Mouse (Mus musculus): Measurements from ENCODE around the gene E2f8. TPM values are rescaled to one million over a fixed set of nuclear protein-coding genes. Genes with fewer than 3 reads are reported as not detected.

The E2f8 gene
- polyA plus RNA-seq, 1 experiment = 51.1 TPM

GRCm38 (mm10) chr7:48876526-48876925, 4.9 kb downstream of the E2f8 start:
- TF ChIP-seq GATA1 (IDR thresholded peaks at IDR 0.05; ENCODE audit: low read length) = no peak

- no peak for TF ChIP-seq GATA1 (IDR thresholded peaks at IDR 0.05; ENCODE audit: low read length)
Measured at GRCm38 (mm10) chr7:48875096-48875495, 6.3 kb downstream of the E2f8 start.

DNA sequence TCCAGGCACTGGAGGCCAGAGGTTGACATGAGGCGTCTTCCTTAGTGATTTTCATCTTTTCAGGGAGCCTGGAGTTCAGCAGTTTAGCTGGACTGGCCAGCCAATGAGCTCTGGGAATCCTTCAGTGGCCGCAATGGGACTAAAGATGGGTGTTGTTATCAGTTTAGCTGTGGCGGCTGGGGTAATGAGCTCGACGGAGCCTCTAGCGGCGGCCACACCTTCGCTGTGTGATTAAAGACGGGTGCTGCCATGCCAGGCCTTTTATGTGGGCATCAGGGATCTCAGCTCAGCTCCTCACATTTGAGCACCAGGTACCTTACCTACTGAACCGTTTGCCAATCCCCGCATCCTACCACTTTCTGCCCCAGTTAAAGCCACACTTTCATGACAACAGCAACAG, 10.1 kb downstream of the E2f8 start:
- TF ChIP-seq GATA1 (IDR thresholded peaks at IDR 0.05; ENCODE audit: low read length) = no peak

GRCm38 (mm10) chr7:48870579-48871180, 10.7 kb downstream of the E2f8 start:
- TF ChIP-seq GATA1 (IDR thresholded peaks at IDR 0.05; ENCODE audit: low read length) = no peak

DNA sequence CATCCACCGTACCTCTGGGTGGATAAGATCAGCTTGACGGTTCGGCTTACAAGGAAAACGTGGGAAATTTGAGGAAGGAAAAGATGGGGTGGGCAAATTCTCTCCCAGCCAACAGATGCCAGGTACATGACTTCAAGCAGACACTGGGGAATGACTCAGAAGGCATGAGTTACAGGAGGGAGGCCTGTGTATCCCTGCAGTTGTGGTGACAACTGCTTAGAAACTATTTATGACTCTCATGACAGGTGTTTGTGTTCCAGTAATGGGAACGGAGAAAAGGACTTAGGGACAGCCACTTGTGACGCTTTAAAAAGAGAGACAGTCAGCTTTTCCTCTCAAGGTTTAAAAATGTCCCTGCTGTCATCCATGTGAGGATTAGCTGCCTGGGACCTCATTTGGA, 11.3 kb downstream of the E2f8 start:
- TF ChIP-seq GATA1 (IDR thresholded peaks at IDR 0.05; ENCODE audit: low read length) = no peak

DNA sequence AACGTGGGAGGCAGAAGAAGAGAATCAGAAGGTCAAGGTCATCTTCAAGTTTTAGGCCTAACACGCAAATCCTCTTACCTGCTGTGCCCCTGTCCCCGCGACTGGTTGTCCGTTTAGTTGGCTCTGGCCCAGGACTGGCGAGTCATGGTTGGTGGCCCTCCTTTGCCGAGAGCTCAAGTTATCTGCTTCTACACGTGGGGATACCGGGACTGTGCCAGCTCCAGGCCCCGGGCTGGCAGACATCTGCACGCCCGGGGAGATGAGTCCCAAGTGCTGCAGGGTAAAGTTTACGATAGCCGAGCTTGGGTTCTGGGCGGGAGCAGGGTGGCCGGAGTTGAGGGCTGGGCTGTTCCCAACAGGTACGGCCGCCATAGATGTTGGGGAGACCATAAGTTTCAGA, 13.8 kb downstream of the E2f8 start:
- TF ChIP-seq GATA1 (IDR thresholded peaks at IDR 0.05; ENCODE audit: low read length) = no peak

- TF ChIP-seq GATA1 (IDR thresholded peaks at IDR 0.05; ENCODE audit: low read length) = no peak
Measured at GRCm38 (mm10) chr7:48864671-48865458, 16.5 kb downstream of the E2f8 start.

DNA sequence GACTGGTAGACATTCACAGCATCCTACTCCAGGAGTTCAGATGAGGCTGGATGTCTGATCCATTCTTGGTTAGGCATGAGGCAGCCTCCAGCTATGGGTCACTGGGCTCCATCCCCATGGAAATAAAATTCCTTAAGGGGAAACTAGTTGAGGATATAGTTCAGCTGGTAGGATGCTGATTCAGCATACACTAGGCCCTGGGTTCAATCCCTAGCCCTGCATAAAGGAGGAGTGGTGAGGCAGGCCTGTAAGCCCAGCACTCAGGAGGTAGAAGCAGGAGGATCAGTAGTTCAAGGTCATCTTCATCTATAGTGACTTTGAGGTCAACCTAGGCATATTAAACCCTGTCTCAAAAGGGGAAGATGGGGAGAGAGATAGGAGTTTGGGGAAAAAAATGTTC, 17.2 kb downstream of the E2f8 start:
- TF ChIP-seq GATA1 (IDR thresholded peaks at IDR 0.05; ENCODE audit: low read length) = no peak

DNA sequence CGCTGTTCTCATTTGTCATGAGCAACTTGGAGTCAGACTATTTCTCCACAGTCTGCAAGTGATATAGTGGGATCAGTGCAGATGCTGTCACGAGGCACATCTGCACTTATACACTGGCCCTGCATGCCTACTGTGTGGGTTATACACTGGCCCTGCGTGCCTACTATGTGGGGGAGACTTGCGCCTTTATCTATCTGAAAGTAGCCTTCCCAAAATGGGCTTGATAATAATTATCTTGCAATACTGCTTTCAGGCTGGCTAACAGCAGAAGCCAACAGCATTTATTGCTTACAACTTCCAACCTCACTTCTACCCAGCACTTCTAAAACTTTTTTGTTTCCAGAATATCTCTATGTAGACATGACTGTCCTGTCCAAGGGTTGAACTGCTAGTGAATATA, 19.6 kb downstream of the E2f8 start:
- no peak for TF ChIP-seq GATA1 (IDR thresholded peaks at IDR 0.05; ENCODE audit: low read length)

DNA sequence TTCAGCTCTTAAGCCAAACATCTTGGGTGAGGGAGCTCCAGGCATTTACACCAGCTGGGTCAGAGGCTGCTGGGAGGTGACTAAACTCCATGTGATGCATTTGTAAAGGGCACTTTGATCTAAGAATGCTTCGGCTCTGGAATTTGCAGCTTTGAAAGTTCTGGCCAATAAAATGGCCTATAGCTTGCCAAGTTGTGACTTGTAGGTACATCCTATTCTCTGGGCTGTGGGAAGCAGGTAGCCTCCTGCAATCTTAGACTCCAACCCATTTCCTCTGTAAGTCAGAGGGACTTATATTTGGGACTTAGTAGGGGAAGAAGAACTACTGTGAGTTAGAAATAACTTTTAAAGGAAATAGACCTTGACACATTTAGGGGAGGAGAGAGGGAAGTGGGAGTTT, 20.4 kb downstream of the E2f8 start:
- no peak for TF ChIP-seq GATA1 (IDR thresholded peaks at IDR 0.05; ENCODE audit: low read length)

DNA sequence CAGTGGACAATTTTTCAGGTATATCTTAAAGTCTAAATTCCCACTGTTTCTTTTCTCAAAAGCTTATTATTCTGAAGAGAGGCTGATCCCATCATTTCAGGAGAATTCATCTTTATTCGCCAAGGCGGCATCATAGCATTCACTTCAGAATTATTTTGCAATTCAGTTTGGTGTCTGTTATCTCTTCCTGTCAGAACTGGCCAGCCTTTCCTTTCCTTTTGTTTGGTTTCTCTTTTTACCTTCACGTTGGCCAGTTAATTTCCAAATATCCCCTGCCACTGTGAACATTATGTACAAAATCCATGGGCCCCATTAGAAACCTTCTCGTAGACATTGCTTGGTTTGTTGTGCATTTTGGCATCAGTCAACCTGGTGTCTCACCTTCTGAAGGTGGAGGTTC, 22.0 kb downstream of the E2f8 start:
- no peak for TF ChIP-seq GATA1 (IDR thresholded peaks at IDR 0.05; ENCODE audit: low read length)

DNA sequence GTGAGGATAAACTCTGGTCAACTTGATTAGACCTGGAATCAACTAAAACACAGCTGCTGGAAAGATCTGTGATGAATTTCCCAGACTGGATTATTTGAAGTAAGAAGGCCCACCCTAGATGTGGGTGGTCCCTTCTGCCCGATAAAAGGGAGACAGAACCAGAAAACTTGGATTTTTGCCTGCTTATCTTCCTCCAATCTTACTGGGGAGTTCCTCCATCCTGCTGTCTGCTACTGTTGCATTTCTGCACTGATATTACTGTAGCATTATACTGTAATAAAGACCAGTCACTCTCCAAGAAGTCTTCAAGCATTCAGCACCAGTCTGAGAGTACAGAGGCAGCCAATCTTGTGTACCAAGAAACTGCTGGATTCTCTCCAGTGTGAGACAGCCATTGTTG, 23.1 kb downstream of the E2f8 start:
- no peak for TF ChIP-seq GATA1 (IDR thresholded peaks at IDR 0.05; ENCODE audit: low read length)

DNA sequence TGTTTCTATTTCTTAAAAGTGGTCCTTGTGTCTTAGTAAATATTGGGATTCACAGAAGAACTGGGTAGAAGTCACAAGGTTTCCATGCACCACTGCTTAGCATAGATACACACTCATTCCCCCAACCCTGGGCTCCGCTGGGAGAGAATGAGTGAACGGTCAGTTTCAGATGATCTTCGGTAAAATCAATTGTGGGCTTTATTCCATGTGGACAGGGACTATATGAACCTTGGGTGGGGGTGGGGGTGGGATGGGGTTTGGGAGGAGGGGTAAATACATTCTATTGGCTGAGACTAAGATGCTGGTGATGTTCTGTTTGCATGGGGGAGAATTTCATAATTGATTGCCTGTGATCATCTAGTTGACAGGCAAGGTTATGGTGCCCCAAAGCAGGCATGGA, 25.9 kb downstream of the E2f8 start:
- no peak for TF ChIP-seq GATA1 (IDR thresholded peaks at IDR 0.05; ENCODE audit: low read length)

DNA sequence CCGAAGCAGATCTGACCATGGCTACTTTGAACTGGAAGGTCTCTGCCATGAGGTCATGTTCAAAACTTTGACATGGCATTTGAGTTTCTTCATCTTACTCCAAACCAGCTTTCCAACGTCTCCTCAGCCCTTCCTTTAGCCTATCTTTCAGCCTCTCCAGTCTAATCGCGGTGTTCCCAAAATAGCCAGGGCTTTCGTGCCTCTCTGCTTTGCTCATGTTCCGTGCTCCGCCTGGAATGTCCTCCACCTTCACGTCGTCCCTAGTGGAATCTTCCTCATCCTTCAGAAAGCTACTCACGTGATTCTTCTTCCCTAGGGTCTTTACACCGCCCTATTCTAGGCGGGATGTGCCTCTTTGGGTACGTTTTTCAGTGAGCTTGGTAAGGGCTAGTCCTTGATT, 27.9 kb downstream of the E2f8 start:
- no peak for TF ChIP-seq GATA1 (IDR thresholded peaks at IDR 0.05; ENCODE audit: low read length)

DNA sequence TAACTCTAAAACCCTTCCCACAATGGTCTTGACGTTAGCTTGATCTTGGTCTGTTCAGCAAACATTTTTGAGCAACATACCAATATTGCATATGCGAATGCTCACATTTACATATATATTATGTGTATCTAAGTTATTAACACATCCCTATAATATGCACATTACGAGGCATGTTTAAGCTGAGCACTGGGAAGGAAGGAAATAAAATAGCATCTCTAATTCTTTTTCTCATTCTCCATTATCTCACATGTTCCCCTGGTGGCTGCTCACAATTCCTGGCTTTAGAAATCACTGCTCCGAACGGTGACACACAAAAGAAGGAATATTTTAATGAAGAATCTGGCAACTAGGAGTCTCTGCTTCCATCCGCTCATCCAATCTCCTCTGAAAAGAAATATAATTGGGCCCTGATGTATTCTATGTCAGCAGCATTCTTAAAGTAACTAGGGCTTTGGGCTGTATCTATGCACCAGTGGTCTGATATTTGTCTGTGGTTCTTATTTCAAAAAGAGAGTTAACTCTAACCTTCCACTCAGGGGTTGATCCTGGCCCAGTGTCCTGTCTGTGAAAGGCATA, 29.8 kb downstream of the E2f8 start:
- no peak for TF ChIP-seq GATA1 (IDR thresholded peaks at IDR 0.05; ENCODE audit: low read length)

- no peak for TF ChIP-seq GATA1 (IDR thresholded peaks at IDR 0.05; ENCODE audit: low read length)
Measured at GRCm38 (mm10) chr7:48847820-48848650, 33.4 kb downstream of the E2f8 start, which contains the start of gene Csrp3. Gene Csrp3 (minus strand): TSS chr7:48848033.
